Mouse (Mus musculus) thymus, adult 2 months (tissue): ENCODE results near the gene Pola1.

ENCODE experiments used
- CTCF ChIP-seq: fragments of 200-500 bp; IDR thresholded peaks from 2 replicates; pipeline ENCODE4 v1.5.1; 2012; ENCODE audit warnings: mild to moderate bottlenecking, control low read depth, low read length, moderate library complexity, borderline replicate concordance; ENCODE audit not compliant: control insufficient read depth, poor library complexity, insufficient read depth; ENCODE audit errors: extremely low read depth
- POLR2A ChIP-seq: fragments of 200-500 bp; IDR thresholded peaks from 2 replicates; pipeline ENCODE4 v1.6.1; 2012; ENCODE audit warnings: mild to moderate bottlenecking, low read length, control low read depth, moderate library complexity; ENCODE audit not compliant: control insufficient read depth, poor library complexity, insufficient read depth; ENCODE audit errors: extremely low read depth

DNA sequence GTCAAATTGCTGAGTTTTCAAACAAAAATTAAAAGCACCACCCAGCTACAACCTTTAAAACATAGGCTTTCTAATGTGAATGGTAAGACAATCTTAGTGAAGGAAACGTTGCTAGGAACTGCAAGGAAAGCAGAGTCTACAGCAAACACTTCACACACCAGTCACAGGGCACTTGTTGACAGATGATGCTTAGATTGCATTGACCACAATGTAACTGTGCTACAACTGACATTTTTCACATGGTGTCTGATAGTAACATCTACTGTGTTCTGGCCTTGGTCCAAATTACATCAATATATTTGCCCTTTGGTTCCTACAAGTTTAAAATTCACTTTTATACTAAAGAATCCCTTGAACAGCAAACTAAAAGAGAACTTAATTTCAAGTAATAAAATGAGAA lies 258.5 kb downstream of the Pola1 start:
- TF ChIP-seq CTCF (no peak), POLR2A (no peak)
